Mouse (Mus musculus): ENCODE results near the gene Clhc1.

Gene Clhc1

GRCm38 (mm10) chr11:29560990-29561389, 13.2 kb downstream of the Clhc1 start:
- DNase-seq (ENCODE audit: low read depth), result peak; percentile 34

GRCm38 (mm10) chr11:29563406-29563805, 15.7 kb downstream of the Clhc1 start:
- no peak for DNase-seq (ENCODE audit: low read depth)

GRCm38 (mm10) chr11:29571536-29571935, 23.8 kb downstream of the Clhc1 start:
- peak; percentile 83 for DNase-seq (ENCODE audit: low read depth)

- DNase-seq (ENCODE audit: low read depth), result no peak
Measured at GRCm38 (mm10) chr11:29572656-29573055, 24.9 kb downstream of the Clhc1 start.

- peak; percentile 41 for DNase-seq (ENCODE audit: low read depth)
Measured at GRCm38 (mm10) chr11:29579610-29580009, 31.9 kb downstream of the Clhc1 start.

- no peak for DNase-seq (ENCODE audit: low read depth)
Measured at GRCm38 (mm10) chr11:29595217-29595616, 47.5 kb downstream of the Clhc1 start.

GRCm38 (mm10) chr11:29597159-29597558, 49.4 kb downstream of the Clhc1 start:
- DNase-seq (ENCODE audit: low read depth), result no peak

GRCm38 (mm10) chr11:29599000-29599399, 51.2 kb downstream of the Clhc1 start:
- DNase-seq (ENCODE audit: low read depth), result no peak

- no peak for DNase-seq (ENCODE audit: low read depth)
Measured at GRCm38 (mm10) chr11:29603581-29603980, 55.8 kb downstream of the Clhc1 start.

- DNase-seq (ENCODE audit: low read depth), result no peak
Measured at GRCm38 (mm10) chr11:29607465-29607990, 59.8 kb downstream of the Clhc1 start.

GRCm38 (mm10) chr11:29609756-29610468, 62.2 kb downstream of the Clhc1 start:
- no peak for DNase-seq (ENCODE audit: low read depth)

GRCm38 (mm10) chr11:29612007-29612406, 64.3 kb downstream of the Clhc1 start:
- no peak for DNase-seq (ENCODE audit: low read depth)

- no peak for DNase-seq (ENCODE audit: low read depth)
Measured at GRCm38 (mm10) chr11:29613185-29613735, 65.5 kb downstream of the Clhc1 start.

- no peak for DNase-seq (ENCODE audit: low read depth)
Measured at GRCm38 (mm10) chr11:29614217-29614924, 66.6 kb downstream of the Clhc1 start.

- no peak for DNase-seq (ENCODE audit: low read depth)
Measured at GRCm38 (mm10) chr11:29622030-29622790, 74.5 kb downstream of the Clhc1 start.

GRCm38 (mm10) chr11:29623327-29623726, 75.6 kb downstream of the Clhc1 start:
- DNase-seq (ENCODE audit: low read depth), result no peak

- no peak for DNase-seq (ENCODE audit: low read depth)
Measured at GRCm38 (mm10) chr11:29626541-29626940, 78.8 kb downstream of the Clhc1 start.

- DNase-seq (ENCODE audit: low read depth), result no peak
Measured at GRCm38 (mm10) chr11:29627706-29628105, 80.0 kb downstream of the Clhc1 start.

All from 416B (cell line).